Mouse (Mus musculus): Measurements from ENCODE around the gene Ago1. TPM values are rescaled to one million over a fixed set of nuclear protein-coding genes. Genes with fewer than 3 reads are reported as not detected.
A peak's percentile ranks its signal among the peaks of the same experiment; 100 is the strongest.

Ago1 gene
- 5.1 and 5.2 TPM in 2 replicates for polyA plus RNA-seq (2015; fragmentation: Nextera tagmentation; extraction: Ambion mirVana)

GRCm38 (mm10) chr4:126468285-126468901 is at the start of gene Ago1:
Gene Ago1, minus strand, starts transcription at chr4:126468583.
- Histone ChIP-seq H3K4me3 (replicated peaks) (peak within 1 kb of the TSS; percentile 99), H3K27ac (peak within 1 kb of the TSS; percentile 84), H3K9ac (peak within 1 kb of the TSS; percentile 89), H3K36me3 (no peaks in the 10 kb centered on the region), H3K27me3 (replicated peaks) (no peaks in the 10 kb centered on the region), H3K4me1 (peaks cover 32% of the 10 kb centered on the region), H3K9me3 (no peaks in the 10 kb centered on the region), H3K4me2 (peak within 1 kb of the TSS; percentile 78)
- ATAC-seq (ENCODE audit: insufficient read depth, low FRiP score, low read depth) = peak; percentile 86
- WGBS = under 1% methylated on average over 54 of the region's 55 CpGs

- 79% methylated on average over 6 of the region's 6 CpGs for WGBS
- ATAC-seq (ENCODE audit: insufficient read depth, low FRiP score, low read depth) = no peak
- Histone ChIP-seq H3K9me3 (no peaks in the 10 kb centered on the region), H3K4me2 (no peak overlapping the region), H3K36me3 (no peaks in the 10 kb centered on the region), H3K4me3 (replicated peaks) (no peak overlapping the region), H3K4me1 (no peaks in the 10 kb centered on the region), H3K27me3 (replicated peaks) (no peaks in the 10 kb centered on the region), H3K27ac (no peak overlapping the region), H3K9ac (no peak overlapping the region)
Measured at GRCm38 (mm10) chr4:126512308-126513066, 44.1 kb upstream of the Ago1 start.

- Histone ChIP-seq H3K9me3 (no peaks in the 10 kb centered on the region), H3K4me2 (no peak overlapping the region), H3K9ac (no peak overlapping the region), H3K27me3 (replicated peaks) (no peaks in the 10 kb centered on the region), H3K4me3 (replicated peaks) (no peak overlapping the region), H3K4me1 (no peaks in the 10 kb centered on the region), H3K36me3 (no peaks in the 10 kb centered on the region), H3K27ac (no peak overlapping the region)
- ATAC-seq (ENCODE audit: insufficient read depth, low FRiP score, low read depth) = no peak
- WGBS = 81% methylated on average over 5 of the region's 5 CpGs
Measured at GRCm38 (mm10) chr4:126511013-126511412, 42.6 kb upstream of the Ago1 start.

GRCm38 (mm10) chr4:126509072-126509471 is 40.7 kb upstream of the Ago1 start:
- H3K27ac ChIP-seq = peak overlapping the region; percentile 45
- H3K9ac ChIP-seq = no peak overlapping the region
- no peaks in the 10 kb centered on the region for H3K9me3 ChIP-seq
- H3K4me3 ChIP-seq (replicated peaks) = no peak overlapping the region
- H3K4me1 ChIP-seq = no peaks in the 10 kb centered on the region
- no peak for ATAC-seq (ENCODE audit: insufficient read depth, low FRiP score, low read depth)
- no peaks in the 10 kb centered on the region for H3K27me3 ChIP-seq (replicated peaks)
- 78% methylated on average over 2 of the region's 2 CpGs for WGBS
- H3K36me3 ChIP-seq = no peaks in the 10 kb centered on the region
- no peak overlapping the region for H3K4me2 ChIP-seq

GRCm38 (mm10) chr4:126508110-126508899 is 39.9 kb upstream of the Ago1 start:
- Histone ChIP-seq H3K9ac (no peak overlapping the region), H3K4me3 (replicated peaks) (no peak overlapping the region), H3K36me3 (no peaks in the 10 kb centered on the region), H3K27ac (peak overlapping the region; percentile 51; the same call in 1 of the 2 replicates), H3K9me3 (no peaks in the 10 kb centered on the region), H3K4me1 (no peaks in the 10 kb centered on the region), H3K27me3 (replicated peaks) (no peaks in the 10 kb centered on the region), H3K4me2 (no peak overlapping the region)
- WGBS = 62% methylated on average over 14 of the region's 14 CpGs
- peak; percentile 53; the same call in 1 of the 2 replicates for ATAC-seq (ENCODE audit: insufficient read depth, low FRiP score, low read depth)

- WGBS = 52% methylated on average over 8 of the region's 8 CpGs
- ATAC-seq (ENCODE audit: insufficient read depth, low FRiP score, low read depth) = no peak
- Histone ChIP-seq H3K36me3 (no peaks in the 10 kb centered on the region), H3K27ac (no peak overlapping the region), H3K27me3 (replicated peaks) (no peaks in the 10 kb centered on the region), H3K4me2 (no peak overlapping the region), H3K9me3 (no peaks in the 10 kb centered on the region), H3K9ac (no peak overlapping the region), H3K4me3 (replicated peaks) (no peak overlapping the region), H3K4me1 (no peaks in the 10 kb centered on the region)
Measured at GRCm38 (mm10) chr4:126502977-126503309, 34.6 kb upstream of the Ago1 start.

- no peak overlapping the region for H3K9ac ChIP-seq
- no peaks in the 10 kb centered on the region for H3K36me3 ChIP-seq
- H3K27me3 ChIP-seq (replicated peaks) = no peaks in the 10 kb centered on the region
- 67% methylated on average over 6 of the region's 6 CpGs for WGBS
- no peak overlapping the region for H3K4me3 ChIP-seq (replicated peaks)
- H3K27ac ChIP-seq = no peak overlapping the region
- no peak overlapping the region for H3K4me2 ChIP-seq
- ATAC-seq (ENCODE audit: insufficient read depth, low FRiP score, low read depth) = no peak
- H3K9me3 ChIP-seq = no peaks in the 10 kb centered on the region
- no peaks in the 10 kb centered on the region for H3K4me1 ChIP-seq
Measured at GRCm38 (mm10) chr4:126502141-126502976, 34.0 kb upstream of the Ago1 start.

- Histone ChIP-seq H3K4me3 (replicated peaks) (no peak overlapping the region), H3K36me3 (no peaks in the 10 kb centered on the region), H3K4me1 (no peaks in the 10 kb centered on the region), H3K27me3 (replicated peaks) (no peaks in the 10 kb centered on the region), H3K9me3 (no peaks in the 10 kb centered on the region), H3K27ac (no peak overlapping the region), H3K9ac (no peak overlapping the region), H3K4me2 (no peak overlapping the region)
- 78% methylated on average over 1 of the region's 1 CpGs for WGBS
- no peak for ATAC-seq (ENCODE audit: insufficient read depth, low FRiP score, low read depth)
Measured at GRCm38 (mm10) chr4:126498601-126499000, 30.2 kb upstream of the Ago1 start.

GRCm38 (mm10) chr4:126496963-126497362 is 28.6 kb upstream of the Ago1 start:
- H3K4me2 ChIP-seq = no peak overlapping the region
- H3K27me3 ChIP-seq (replicated peaks) = no peaks in the 10 kb centered on the region
- WGBS = 75% methylated on average over 2 of the region's 2 CpGs
- H3K27ac ChIP-seq = peak overlapping the region; percentile 77
- H3K9ac ChIP-seq = no peak overlapping the region
- H3K4me3 ChIP-seq (replicated peaks) = no peak overlapping the region
- H3K9me3 ChIP-seq = no peaks in the 10 kb centered on the region
- ATAC-seq (ENCODE audit: insufficient read depth, low FRiP score, low read depth) = no peak
- H3K4me1 ChIP-seq = no peaks in the 10 kb centered on the region
- no peaks in the 10 kb centered on the region for H3K36me3 ChIP-seq

- Histone ChIP-seq H3K27me3 (replicated peaks) (no peaks in the 10 kb centered on the region), H3K4me1 (no peaks in the 10 kb centered on the region), H3K4me2 (0 out of 2 replicates have a peak overlapping the region, but pooled peaks have one; percentile 1), H3K9ac (no peak overlapping the region), H3K4me3 (replicated peaks) (no peak overlapping the region), H3K27ac (peak overlapping the region; percentile 82), H3K9me3 (no peaks in the 10 kb centered on the region), H3K36me3 (no peaks in the 10 kb centered on the region)
- no peak; the same call in 1 of the 2 replicates for ATAC-seq (ENCODE audit: insufficient read depth, low FRiP score, low read depth)
- WGBS = 46% methylated on average over 5 of the region's 5 CpGs
Measured at GRCm38 (mm10) chr4:126495942-126496790, 27.8 kb upstream of the Ago1 start.

GRCm38 (mm10) chr4:126495453-126495852 is 27.1 kb upstream of the Ago1 start:
- Histone ChIP-seq H3K4me3 (replicated peaks) (no peak overlapping the region), H3K36me3 (no peaks in the 10 kb centered on the region), H3K4me1 (no peaks in the 10 kb centered on the region), H3K9me3 (no peaks in the 10 kb centered on the region), H3K4me2 (no peak overlapping the region), H3K27ac (peak overlapping the region; percentile 82), H3K27me3 (replicated peaks) (no peaks in the 10 kb centered on the region), H3K9ac (no peak overlapping the region)
- no peak for ATAC-seq (ENCODE audit: insufficient read depth, low FRiP score, low read depth)
- WGBS = 44% methylated on average over 5 of the region's 5 CpGs

Data from stomach, embryonic 15.5 days (tissue).